Comparison of ENCODE assay signal across 8 mouse cellular contexts in the genomic region with DNA sequence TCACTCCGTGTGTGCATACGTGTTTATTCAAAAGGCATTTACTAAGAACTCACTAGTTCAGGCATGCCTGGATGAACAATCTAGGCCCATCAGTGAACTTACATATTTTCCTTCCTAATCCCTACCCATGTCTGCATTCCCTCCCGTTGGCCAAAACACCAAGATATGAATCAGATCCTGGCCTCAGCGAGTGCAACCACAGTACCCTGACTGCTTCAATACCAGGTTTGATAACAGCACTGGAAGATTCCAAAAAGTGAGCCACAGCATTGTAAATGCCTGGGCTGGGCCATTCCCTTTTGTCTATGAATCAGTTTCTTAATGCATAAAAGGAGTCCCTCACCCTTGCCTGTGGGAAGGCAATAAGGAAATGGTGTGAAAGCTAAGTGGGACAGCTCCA. TPM values are rescaled to one million over a fixed set of nuclear protein-coding genes. Genes with fewer than 3 reads are reported as not detected.
A peak's percentile ranks its signal among the peaks of the same experiment; 100 is the strongest.
DNase-seq lines count a peak whose midpoint lies in the region; ATAC-seq and TF ChIP-seq lines count a peak whose summit lies in the region.

No protein-coding gene starts in this region.

- 50% methylated on average over 4 of the region's 4 CpGs for WGBS in heart, adult 2 months
- 56% methylated on average over 4 of the region's 4 CpGs for WGBS in forebrain, embryonic 11.5 days
- 40% methylated on average over 4 of the region's 4 CpGs for WGBS in liver, embryonic 13.5 days (ENCODE audit: insufficient replicate concordance)

- H3K9ac ChIP-seq in heart, adult 2 months (ENCODE audit: low read depth, low read length): no peak overlapping the region
- H3K9ac ChIP-seq in forebrain, embryonic 11.5 days (ENCODE audit: low read length): no peak overlapping the region
- H3K9ac ChIP-seq in liver, embryonic 13.5 days: peak overlapping the region; percentile 69; the same call in 1 of the 2 replicates

- TF ChIP-seq CTCF in heart, adult 2 months (IDR thresholded peaks at IDR 0.05): no peak

- H3K27ac ChIP-seq in heart, adult 2 months: peak overlapping the region; percentile 94; the same call in 1 of the 2 replicates
- H3K27ac ChIP-seq in forebrain, embryonic 11.5 days (ENCODE audit: low read depth, low read length): no peak overlapping the region
- H3K27ac ChIP-seq in liver, embryonic 13.5 days: no peak overlapping the region

- no peak for ATAC-seq in forebrain, embryonic 11.5 days (replicated peaks; ENCODE audit: low FRiP score)
- no peak for ATAC-seq in liver, embryonic 13.5 days (ENCODE audit: low read depth)

- no peak for TF ChIP-seq POLR2A in heart, adult 2 months (IDR thresholded peaks at IDR 0.05; ENCODE audit: insufficient read depth, low read depth, low read length)

- H3K79me2 ChIP-seq in heart, adult 2 months (replicated peaks; ENCODE audit: control insufficient read depth, insufficient read depth, low read length): no peaks in the 10 kb centered on the region

- 0 out of 2 replicates have a peak overlapping the region, but pooled peaks have one; percentile 94 for H3K4me2 ChIP-seq in forebrain, embryonic 11.5 days (ENCODE audit: low read depth, low read length, severe bottlenecking)
- H3K4me2 ChIP-seq in liver, embryonic 13.5 days: peak overlapping the region; percentile 95

- H3K9me3 ChIP-seq in forebrain, embryonic 11.5 days (ENCODE audit: control insufficient read depth, low read length): no peaks in the 10 kb centered on the region
- H3K9me3 ChIP-seq in liver, embryonic 13.5 days (replicated peaks): no peaks in the 10 kb centered on the region

- TF ChIP-seq EP300 in heart, adult 2 months (IDR thresholded peaks at IDR 0.05; ENCODE audit: insufficient read depth, low read depth, low read length): no peak

- peak overlapping the region; percentile 77 for H3K4me3 ChIP-seq in heart, adult 2 months
- H3K4me3 ChIP-seq in forebrain, embryonic 11.5 days (ENCODE audit: low read depth, low read length): peak overlapping the region; percentile 72
- peak overlapping the region; percentile 68 for H3K4me3 ChIP-seq in liver, embryonic 13.5 days (replicated peaks)

- no peaks in the 10 kb centered on the region for H3K4me1 ChIP-seq in heart, adult 2 months (ENCODE audit: control insufficient read depth, insufficient read depth, low read length)
- H3K4me1 ChIP-seq in forebrain, embryonic 11.5 days (replicated peaks; ENCODE audit: control insufficient read depth, insufficient read depth, low read length): peaks cover 7% of the 10 kb centered on the region; the same call in 1 of the 2 replicates
- peaks cover 17% of the 10 kb centered on the region for H3K4me1 ChIP-seq in liver, embryonic 13.5 days (replicated peaks)

- DNase-seq in heart, adult 2 months: no peak
- DNase-seq in heart, adult 11 months: no peak
- peak; percentile 67 for DNase-seq in 3T3-L1 (ENCODE audit: low read depth, low spot score)
- DNase-seq in forebrain, embryonic 11.5 days (ENCODE audit: low spot score): no peak
- no peak for DNase-seq in liver, embryonic 13.5 days
- no peak for DNase-seq in embryo, embryonic 10.5 days (ENCODE audit: low spot score)
- DNase-seq in natural killer cell, adult 2 months (ENCODE audit: low spot score in 2 of 2): no peak
- DNase-seq in right cerebral cortex, adult 18-20 months: no peak

- no peaks in the 10 kb centered on the region for H3K27me3 ChIP-seq in heart, adult 2 months (ENCODE audit: control insufficient read depth, insufficient read depth, low read length)
- H3K27me3 ChIP-seq in forebrain, embryonic 11.5 days (ENCODE audit: control insufficient read depth, insufficient read depth, low read length): peaks cover 17% of the 10 kb centered on the region
- H3K27me3 ChIP-seq in liver, embryonic 13.5 days: peaks cover 48% of the 10 kb centered on the region

- no peaks in the 10 kb centered on the region for H3K36me3 ChIP-seq in heart, adult 2 months (ENCODE audit: control insufficient read depth, insufficient read depth, low read length)
- H3K36me3 ChIP-seq in forebrain, embryonic 11.5 days (ENCODE audit: control insufficient read depth, insufficient read depth, low read length): no peaks in the 10 kb centered on the region
- H3K36me3 ChIP-seq in liver, embryonic 13.5 days: no peaks in the 10 kb centered on the region

- intact Hi-C loops in heart, adult 2 months (cut with DNase I): no loop called here

RNA-seq across cellular contexts. Expression of gene Tbc1d2, which starts 0.8 kb away (rescaled TPM):
- 1 to 10 TPM in 1 of 2 experiments, under 1 TPM in 1; 0.64 to 1.7 TPM for total RNA-seq in heart, adult 2 months (2021)
- 1.4 and 1.6 TPM in 2 replicates for polyA plus RNA-seq in heart, adult 2 months (2012; rRNA removed)
- 0.57 and 0.84 TPM in 2 replicates for polyA plus RNA-seq in forebrain, embryonic 11.5 days (2014; fragmentation: Nextera tagmentation; extraction: Ambion mirVana)
- 0.46 and 0.56 TPM in 2 replicates for polyA plus RNA-seq in liver, embryonic 13.5 days (2015; fragmentation: Nextera tagmentation; extraction: Ambion mirVana)

RNA-seq across cellular contexts. Expression of gene Coro2a, which starts 47.2 kb away (rescaled TPM):
- total RNA-seq in heart, adult 2 months (2021): under 1 TPM; 0.39 to 0.43 TPM
- 0.64 and 2.1 TPM in 2 replicates for polyA plus RNA-seq in heart, adult 2 months (2012; rRNA removed)
- polyA plus RNA-seq in forebrain, embryonic 11.5 days (2014; fragmentation: Nextera tagmentation; extraction: Ambion mirVana): 2.5 and 2.8 TPM in 2 replicates
- 3.0 and 3.7 TPM in 2 replicates for polyA plus RNA-seq in liver, embryonic 13.5 days (2015; fragmentation: Nextera tagmentation; extraction: Ambion mirVana)
